Mouse (Mus musculus): ENCODE results near the gene Cd38.

DNA sequence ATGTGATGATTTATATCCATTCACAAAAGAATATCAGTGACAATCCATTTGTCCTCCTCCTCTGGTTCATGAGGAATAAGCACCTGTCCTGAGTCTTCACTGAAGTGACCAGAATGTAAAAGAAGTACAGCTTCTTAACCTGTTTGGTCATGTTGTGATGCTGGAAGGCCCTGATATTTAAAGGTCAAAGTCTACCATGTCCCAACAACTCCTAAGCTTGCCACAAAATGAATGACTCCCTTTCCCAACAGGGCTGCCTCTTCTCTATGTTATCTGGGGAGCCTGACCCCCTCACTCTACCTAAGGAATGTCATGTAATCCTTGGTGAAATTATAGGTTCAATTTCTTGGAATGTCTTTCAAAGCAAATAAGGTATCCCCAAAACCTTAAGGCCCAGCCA is 59.4 kb downstream of the Cd38 start:
- TF ChIP-seq TAL1 (IDR thresholded peaks at IDR 0.05; ENCODE audit: low read length): no peak
- no peak for TF ChIP-seq GATA1 (IDR thresholded peaks at IDR 0.05; ENCODE audit: low read length)
